Mouse (Mus musculus): ENCODE results near the gene Slc26a1. TPM values are rescaled to one million over a fixed set of nuclear protein-coding genes. Genes with fewer than 3 reads are reported as not detected.

Slc26a1 gene
- polyA plus RNA-seq, 1 experiment from 2014 or later: 1.5 TPM

DNA sequence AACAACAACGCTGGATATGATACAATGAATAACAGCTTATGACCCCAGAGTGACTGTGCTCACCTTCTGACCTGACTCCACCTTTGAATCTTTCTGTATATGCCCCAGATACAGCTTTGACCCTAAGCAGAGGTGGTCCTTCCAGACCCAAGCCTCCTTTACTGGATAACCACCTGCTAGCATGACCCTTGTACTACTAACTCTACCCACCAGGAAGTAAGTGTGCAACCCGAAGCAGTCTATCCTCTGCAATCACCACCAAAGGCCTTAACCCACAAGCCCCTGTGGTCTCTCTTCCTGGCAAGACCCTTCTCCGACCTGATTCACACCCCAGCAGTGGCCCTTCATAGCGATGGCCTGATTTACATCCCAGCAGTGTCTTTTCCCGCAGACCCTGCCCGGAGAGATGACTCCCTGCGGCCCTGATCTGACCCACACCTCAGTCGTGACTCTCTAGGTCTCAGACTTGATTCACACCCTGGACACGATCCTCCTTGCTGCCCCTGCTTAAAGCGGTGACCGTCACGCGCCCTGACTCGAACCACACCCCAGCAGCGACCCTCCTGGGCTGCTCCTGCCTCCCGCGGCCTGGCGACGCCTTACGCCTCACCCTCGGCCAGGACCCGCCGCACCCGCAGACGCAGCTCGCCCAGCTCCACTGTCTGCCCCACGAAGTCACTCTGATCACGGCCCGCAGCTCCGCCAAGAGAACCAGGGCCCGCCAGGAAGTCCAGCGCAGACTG, 46.3 kb downstream of the Slc26a1 start:
- Histone ChIP-seq H3K9me3 (ENCODE audit: control insufficient read depth, low read length) (no peaks in the 10 kb centered on the region), H3K4me2 (replicated peaks; ENCODE audit: low read depth, low read length) (peak overlapping the region; percentile 89), H3K9ac (ENCODE audit: low read depth, low read length) (peak overlapping the region; percentile 93), H3K27me3 (ENCODE audit: control insufficient read depth, insufficient read depth, low read length) (no peaks in the 10 kb centered on the region), H3K27ac (ENCODE audit: low read depth, low read length) (peak overlapping the region; percentile 83), H3K4me1 (ENCODE audit: control insufficient read depth, insufficient read depth, low read length) (peaks cover 15% of the 10 kb centered on the region), H3K36me3 (ENCODE audit: control insufficient read depth, insufficient read depth, low read length) (peaks cover 7% of the 10 kb centered on the region), H3K4me3 (ENCODE audit: low read length) (peak overlapping the region; percentile 95)
- WGBS: 1% methylated on average over 32 of the region's 32 CpGs
- ATAC-seq (ENCODE audit: low FRiP score, low TSS enrichment): peak; percentile 88

DNA sequence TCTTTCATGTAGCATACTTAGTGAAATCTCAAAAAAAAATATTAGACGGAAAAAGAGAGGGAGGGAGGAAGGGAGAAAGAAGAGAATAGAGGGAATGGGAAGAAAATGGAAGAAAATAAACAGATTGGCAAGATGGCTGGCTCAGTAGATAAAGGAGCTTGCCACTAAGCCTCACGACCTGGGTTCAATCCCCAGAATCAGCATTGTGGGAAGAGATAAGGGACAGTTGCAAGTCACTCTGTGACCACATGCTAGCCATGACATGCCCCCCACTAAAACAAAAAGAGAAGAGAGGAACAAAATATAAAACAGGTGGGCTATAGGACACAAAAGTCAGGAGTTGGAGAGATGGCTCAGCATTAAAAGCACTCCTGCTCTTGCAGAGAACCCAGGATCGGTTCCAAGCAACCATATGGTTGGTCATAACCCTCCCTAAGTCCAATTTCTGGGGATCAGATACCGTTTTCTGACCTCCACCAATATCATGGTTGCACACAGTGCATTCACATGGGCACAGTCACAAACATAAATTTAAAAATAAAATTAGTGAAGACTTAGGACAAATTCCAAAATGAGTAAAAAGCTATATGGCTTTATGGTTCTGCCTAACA, 49.2 kb downstream of the Slc26a1 start:
- Histone ChIP-seq H3K27ac (ENCODE audit: low read depth, low read length) (no peak overlapping the region), H3K27me3 (ENCODE audit: control insufficient read depth, insufficient read depth, low read length) (no peaks in the 10 kb centered on the region), H3K4me1 (ENCODE audit: control insufficient read depth, insufficient read depth, low read length) (peaks cover 15% of the 10 kb centered on the region), H3K9me3 (ENCODE audit: control insufficient read depth, low read length) (no peaks in the 10 kb centered on the region), H3K4me2 (replicated peaks; ENCODE audit: low read depth, low read length) (no peak overlapping the region), H3K4me3 (ENCODE audit: low read length) (no peak overlapping the region), H3K9ac (ENCODE audit: low read depth, low read length) (no peak overlapping the region), H3K36me3 (ENCODE audit: control insufficient read depth, insufficient read depth, low read length) (peaks cover 30% of the 10 kb centered on the region)
- WGBS: 87% methylated on average over 4 of the region's 4 CpGs
- ATAC-seq (ENCODE audit: low FRiP score, low TSS enrichment): no peak

DNA sequence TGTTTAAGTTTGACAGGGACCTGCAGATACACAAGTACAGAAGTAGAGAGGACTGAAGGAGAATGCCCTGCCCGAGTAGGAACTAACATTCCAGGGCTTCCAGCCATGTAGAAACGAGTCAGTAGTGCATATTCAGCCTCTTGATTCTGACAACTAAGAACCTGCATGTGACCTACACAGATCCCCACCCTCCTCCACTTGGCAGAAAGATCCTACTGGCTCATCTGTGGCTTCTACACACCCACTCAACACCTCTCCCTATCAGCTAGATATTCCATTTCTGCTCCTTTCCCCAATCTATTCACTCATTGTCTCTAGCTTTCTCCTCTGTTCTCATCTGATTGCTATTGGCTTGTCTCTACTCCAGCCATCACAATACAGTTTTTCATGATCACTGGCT, 53.5 kb downstream of the Slc26a1 start:
- Histone ChIP-seq H3K4me1 (ENCODE audit: control insufficient read depth, insufficient read depth, low read length) (no peaks in the 10 kb centered on the region), H3K4me2 (replicated peaks; ENCODE audit: low read depth, low read length) (no peak overlapping the region), H3K9ac (ENCODE audit: low read depth, low read length) (no peak overlapping the region), H3K36me3 (ENCODE audit: control insufficient read depth, insufficient read depth, low read length) (peaks cover 44% of the 10 kb centered on the region), H3K4me3 (ENCODE audit: low read length) (no peak overlapping the region), H3K9me3 (ENCODE audit: control insufficient read depth, low read length) (no peaks in the 10 kb centered on the region), H3K27ac (ENCODE audit: low read depth, low read length) (no peak overlapping the region), H3K27me3 (ENCODE audit: control insufficient read depth, insufficient read depth, low read length) (no peaks in the 10 kb centered on the region)
- 79% methylated on average over 2 of the region's 2 CpGs for WGBS
- no peak for ATAC-seq (ENCODE audit: low FRiP score, low TSS enrichment)

Other genes with a start within 250 kb of the Slc26a1 start
- gene Atp5k, start 241.1 kb downstream of the Slc26a1 start, polyA plus RNA-seq (2014; fragmentation: Nextera tagmentation; extraction: Ambion mirVana): 398 and 564 TPM in 2 replicates
- gene Mfsd7a, start 226.7 kb downstream of the Slc26a1 start, polyA plus RNA-seq (2014; fragmentation: Nextera tagmentation; extraction: Ambion mirVana): 0.30 and 0.40 TPM in 2 replicates
- 17.2 and 28.2 TPM in 2 replicates for gene Pcgf3, start 214.3 kb downstream of the Slc26a1 start, polyA plus RNA-seq (2014; fragmentation: Nextera tagmentation; extraction: Ambion mirVana)
- gene Cplx1, start 125.5 kb downstream of the Slc26a1 start, polyA plus RNA-seq (2014; fragmentation: Nextera tagmentation; extraction: Ambion mirVana): 0.17 and 0.23 TPM in 2 replicates
- 30.4 and 48.8 TPM in 2 replicates for gene Gak, start 45.8 kb downstream of the Slc26a1 start, polyA plus RNA-seq (2014; fragmentation: Nextera tagmentation; extraction: Ambion mirVana)
- 23.0 and 29.0 TPM in 2 replicates for gene Tmem175, start 45.8 kb downstream of the Slc26a1 start, polyA plus RNA-seq (2014; fragmentation: Nextera tagmentation; extraction: Ambion mirVana)
- 11.0 and 11.3 TPM in 2 replicates for gene Idua, start 15.2 kb downstream of the Slc26a1 start, polyA plus RNA-seq (2014; fragmentation: Nextera tagmentation; extraction: Ambion mirVana)
- 5.0 and 9.1 TPM in 2 replicates for gene Dgkq, start 5.9 kb downstream of the Slc26a1 start, polyA plus RNA-seq (2014; fragmentation: Nextera tagmentation; extraction: Ambion mirVana)
- 24.0 and 32.7 TPM in 2 replicates for gene Fgfrl1, start 16.8 kb upstream of the Slc26a1 start, polyA plus RNA-seq (2014; fragmentation: Nextera tagmentation; extraction: Ambion mirVana)
- gene Rnf212, start 99.4 kb upstream of the Slc26a1 start, polyA plus RNA-seq (2014; fragmentation: Nextera tagmentation; extraction: Ambion mirVana): not detected in 2 replicates
- not detected in 2 replicates for gene Tmed11, start 119.8 kb upstream of the Slc26a1 start, polyA plus RNA-seq (2014; fragmentation: Nextera tagmentation; extraction: Ambion mirVana)
- not detected in 2 replicates for gene Vmn2r8, start 133.3 kb upstream of the Slc26a1 start, polyA plus RNA-seq (2014; fragmentation: Nextera tagmentation; extraction: Ambion mirVana)
- not detected in 2 replicates for gene Vmn2r9, start 177.0 kb upstream of the Slc26a1 start, polyA plus RNA-seq (2014; fragmentation: Nextera tagmentation; extraction: Ambion mirVana)